Mouse (Mus musculus): ENCODE measurements around the gene Amfr.

DNA sequence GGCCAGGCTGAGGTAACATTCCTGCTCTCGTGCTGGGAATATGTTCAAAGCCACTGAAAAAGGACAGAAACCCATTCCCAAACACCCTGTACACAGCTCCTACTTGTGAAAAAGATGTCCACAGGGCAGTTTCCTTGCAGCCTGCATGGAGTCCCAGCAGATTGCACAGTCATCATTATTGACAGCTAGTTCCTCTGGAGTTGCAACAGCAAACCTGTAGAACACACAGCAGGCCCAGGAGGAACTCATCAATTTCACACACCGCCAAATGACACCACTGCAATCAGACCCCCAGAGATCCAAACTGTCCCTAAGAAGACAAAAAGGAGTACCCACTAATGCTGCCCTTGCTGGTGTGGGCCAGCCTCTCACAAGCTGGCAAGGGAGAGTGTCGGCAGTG is 27.9 kb downstream of the Amfr start:
- TF ChIP-seq CTCF (IDR thresholded peaks at IDR 0.05; ENCODE audit: borderline replicate concordance, insufficient read depth, low read length) (no peak), POLR2A (IDR thresholded peaks at IDR 0.05; ENCODE audit: low read depth, low read length) (no peak)
